Mouse (Mus musculus): Measurements from ENCODE around the gene Smg9.

GRCm38 (mm10) chr7:24451855-24452311 is 52.5 kb downstream of the Smg9 start, which contains the start of gene Irgc1:
- no peak for TF ChIP-seq POLR2A (IDR thresholded peaks at IDR 0.05; ENCODE audit: insufficient read depth, low read depth, low read length)
- TF ChIP-seq CTCF (IDR thresholded peaks at IDR 0.05; ENCODE audit: insufficient read depth, low read depth, low read length): no peak

Measured in olfactory bulb, adult 2 months (tissue).